Mouse (Mus musculus) embryonic facial prominence, embryonic 14.5 days (tissue): ENCODE measurements around the gene Surf4. TPM values are rescaled to one million over a fixed set of nuclear protein-coding genes. Genes with fewer than 3 reads are reported as not detected.
A peak's percentile ranks its signal among the peaks of the same experiment; 100 is the strongest.

ENCODE experiments used
- ATAC-seq: fragments of 200-750 bp; cut with Nextera tagmentation; 2 replicates; pipeline ENCODE4 v1.8.0; 2017; ENCODE audit warnings: low read depth, moderate number of reproducible peaks, moderate TSS enrichment
- DNase-seq: peaks from one replicate; pipeline ENCODE4 v3.0.0-alpha.2; 2015; ENCODE audit warnings: low spot score
- H3K27ac ChIP-seq: fragments of 300-500 bp; sonication (generic); replicated peaks from 2 replicates; pipeline ENCODE4 v1.5.1; 2014; ENCODE audit warnings: low read depth, mild to moderate bottlenecking, low read length, moderate library complexity
- H3K27me3 ChIP-seq: fragments of 300-500 bp; sonication (generic); replicated peaks from 2 replicates; pipeline ENCODE4 v1.6.1; 2014; ENCODE audit warnings: low read length; ENCODE audit not compliant: control insufficient read depth, insufficient read depth
- H3K36me3 ChIP-seq: fragments of 300-500 bp; sonication (generic); 2 replicates; pipeline ENCODE4 v1.6.1; 2014; ENCODE audit warnings: low read length, mixed read lengths; ENCODE audit not compliant: control insufficient read depth, insufficient read depth
- H3K4me1 ChIP-seq: fragments of 300-500 bp; sonication (generic); 2 replicates; pipeline ENCODE4 v1.6.1; 2014; ENCODE audit warnings: antibody characterized with exemption, low read length; ENCODE audit not compliant: control insufficient read depth, insufficient read depth
- H3K4me2 ChIP-seq: fragments of 300-500 bp; sonication (generic); 2 replicates; pipeline ENCODE4 v1.6.1; 2014; ENCODE audit warnings: low read depth, mild to moderate bottlenecking, low read length, moderate library complexity, mixed read lengths
- H3K4me3 ChIP-seq: fragments of 300-500 bp; sonication (generic); 2 replicates; pipeline ENCODE4 v1.5.1; 2014; ENCODE audit warnings: low read depth, mild to moderate bottlenecking, low read length
- H3K9ac ChIP-seq: fragments of 300-500 bp; sonication (generic); 2 replicates; pipeline ENCODE4 v1.6.1; 2014; ENCODE audit warnings: low read depth, mild to moderate bottlenecking, low read length, moderate library complexity, mixed read lengths
- H3K9me3 ChIP-seq: fragments of 300-500 bp; sonication (generic); 2 replicates; pipeline ENCODE4 v1.6.1; 2016; ENCODE audit warnings: low read length; ENCODE audit not compliant: control insufficient read depth
- WGBS: fragments of 180-500 bp; shearing (Covaris S2); extraction: QIAGEN DNeasy Blood & Tissue Kit; methylation state at CpG from one replicate; pipeline ENCODE4 v1.1.7; 2014; 5-methylcytosine and 5-hydroxymethylcytosine counted together
- polyA plus RNA-seq: library from polyadenylated mRNA; unstranded; fragments of >200 nt; fragmentation: Nextera tagmentation; extraction: Ambion mirVana; gene quantifications from 2 replicates; pipeline ENCODE4 v1.2.1, GENCODE M21; 2014

Surf4 gene
- polyA plus RNA-seq = 272 and 273 TPM in 2 replicates

- Histone ChIP-seq H3K27me3 (no peaks in the 10 kb centered on the region), H3K4me1 (peaks cover 13% of the 10 kb centered on the region), H3K9me3 (no peaks in the 10 kb centered on the region), H3K4me2 (peak within 1 kb of the TSS; percentile 58), H3K27ac (peak within 1 kb of the TSS; percentile 88), H3K9ac (peak within 1 kb of the TSS; percentile 99), H3K4me3 (peak within 1 kb of the TSS; percentile 77), H3K36me3 (peaks cover 28% of the 10 kb centered on the region)
- DNase-seq (peak; percentile 97), ATAC-seq (peak; percentile 96)
- WGBS = under 1% methylated on average over 23 of the region's 70 CpGs
Observed at GRCm38 (mm10) chr2:26933304-26934055, at the start of gene Surf4, which contains the start of gene Stkld1. Surf4 (minus strand) TSS chr2:26933928. Stkld1 (plus strand) TSS chr2:26934047.

- no peak overlapping the region for H3K4me3 ChIP-seq
- ATAC-seq = no peak
- H3K9ac ChIP-seq = no peak overlapping the region
- H3K4me1 ChIP-seq = no peaks in the 10 kb centered on the region
- no peaks in the 10 kb centered on the region for H3K27me3 ChIP-seq
- H3K36me3 ChIP-seq = no peaks in the 10 kb centered on the region
- no peak for DNase-seq
- H3K4me2 ChIP-seq = no peak overlapping the region
- no peaks in the 10 kb centered on the region for H3K9me3 ChIP-seq
- 63% methylated on average over 1 of the region's 1 CpGs for whole genome bisulfite sequencing
- H3K27ac ChIP-seq = no peak overlapping the region
Observed at GRCm38 (mm10) chr2:26980361-26980760, 46.6 kb upstream of the Surf4 start.

DNA sequence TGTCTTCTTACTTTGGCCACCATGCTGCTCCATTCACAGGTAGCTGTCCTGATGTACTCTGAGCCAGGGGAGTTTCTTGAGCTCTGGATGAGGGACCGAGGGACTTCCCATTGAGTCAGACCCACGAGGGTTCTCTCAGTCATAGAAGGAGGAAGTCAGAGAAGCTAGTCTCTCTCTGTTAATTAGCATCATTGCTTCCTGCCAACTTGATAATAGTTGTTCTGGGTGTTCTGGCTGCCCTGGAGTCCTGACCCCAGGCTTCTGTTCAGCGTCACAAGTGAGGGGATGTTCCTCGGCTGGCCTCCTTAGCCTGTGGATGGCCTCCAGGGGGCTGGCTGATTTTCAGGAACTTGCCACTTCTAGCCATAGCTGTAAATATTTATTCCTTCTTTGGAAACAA, 40.2 kb upstream of the Surf4 start:
- Histone ChIP-seq H3K9ac (no peak overlapping the region), H3K4me2 (no peak overlapping the region), H3K4me1 (no peaks in the 10 kb centered on the region), H3K27ac (no peak overlapping the region), H3K4me3 (no peak overlapping the region), H3K9me3 (no peaks in the 10 kb centered on the region), H3K27me3 (no peaks in the 10 kb centered on the region), H3K36me3 (no peaks in the 10 kb centered on the region)
- 40% methylated on average over 4 of the region's 4 CpGs for WGBS
- DNase-seq = no peak
- no peak for ATAC-seq

DNA sequence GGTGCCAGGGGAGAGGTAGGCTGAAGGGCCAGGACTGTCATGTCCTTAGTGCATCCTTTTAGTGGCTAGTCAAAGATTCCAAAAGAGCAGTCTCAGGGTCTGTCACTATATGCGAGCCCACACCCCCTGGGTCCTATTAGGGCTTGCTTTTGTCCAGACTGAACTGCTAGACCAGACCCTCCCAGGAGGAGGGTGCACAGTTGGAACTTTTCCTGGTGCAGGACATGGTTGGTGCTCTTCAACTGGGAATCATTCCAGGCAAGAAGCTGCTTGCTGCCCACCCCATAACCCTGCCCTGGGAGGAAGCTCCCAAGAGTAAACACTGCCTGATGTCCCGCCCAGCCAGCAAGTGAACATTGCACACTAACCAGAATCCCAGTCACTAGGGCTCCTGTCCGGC, 39.4 kb upstream of the Surf4 start, which contains the start of gene Adamts13:
Gene Adamts13, plus strand, starts transcription at position 301 of the 400 bp plus-strand sequence.
- Histone ChIP-seq H3K4me3 (no peak within 1 kb of the TSS), H3K27me3 (no peaks in the 10 kb centered on the region), H3K9ac (no peak within 1 kb of the TSS), H3K4me2 (no peak within 1 kb of the TSS), H3K9me3 (no peaks in the 10 kb centered on the region), H3K27ac (no peak within 1 kb of the TSS), H3K4me1 (no peaks in the 10 kb centered on the region), H3K36me3 (no peaks in the 10 kb centered on the region)
- DNase-seq (no peak), ATAC-seq (no peak)
- 69% methylated on average over 3 of the region's 3 CpGs for WGBS

- H3K4me1 ChIP-seq = peaks cover 13% of the 10 kb centered on the region
- no peaks in the 10 kb centered on the region for H3K9me3 ChIP-seq
- 0 out of 2 replicates have a peak, but pooled peaks cover 1% of the 10 kb centered on the region for H3K36me3 ChIP-seq
- no peaks in the 10 kb centered on the region for H3K27me3 ChIP-seq
- H3K9ac ChIP-seq = no peak overlapping the region
- H3K4me2 ChIP-seq = no peak overlapping the region
- ATAC-seq = no peak
- WGBS = 76% methylated on average over 2 of the region's 2 CpGs
- no peak overlapping the region for H3K27ac ChIP-seq
- DNase-seq = no peak
- no peak overlapping the region for H3K4me3 ChIP-seq
Observed at GRCm38 (mm10) chr2:26967262-26967661, 33.5 kb upstream of the Surf4 start.

DNA sequence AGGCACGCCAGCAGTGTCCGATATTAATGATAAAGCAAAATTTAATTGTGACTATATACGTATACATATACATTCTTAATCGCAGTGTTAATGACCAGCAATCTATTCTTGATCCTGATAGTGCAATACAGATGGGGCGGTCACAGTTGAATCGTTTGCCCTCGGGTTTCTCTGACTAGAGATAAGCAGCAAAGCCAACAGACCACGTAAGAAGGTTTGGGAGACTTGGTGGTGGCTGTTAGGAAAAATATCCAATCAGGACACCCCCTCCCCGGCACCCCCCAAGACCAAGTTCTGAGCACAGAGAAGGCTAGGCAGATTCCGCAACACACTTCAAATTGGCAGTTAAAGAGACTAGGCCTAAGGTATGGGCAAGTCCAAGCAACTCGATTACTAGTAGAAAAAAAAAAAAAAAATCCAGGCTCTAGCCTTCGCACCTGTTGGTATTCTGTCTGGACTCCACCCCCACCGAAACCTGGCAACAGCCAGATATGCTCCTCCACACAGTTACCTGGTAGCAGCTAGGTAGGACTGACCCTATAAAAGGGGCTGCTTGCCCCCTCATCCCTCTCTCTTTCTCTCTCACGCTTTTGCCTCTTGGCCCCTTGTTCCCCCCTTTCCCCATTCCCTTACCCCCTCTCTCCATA, 31.1 kb upstream of the Surf4 start:
- H3K4me2 ChIP-seq = peak overlapping the region; percentile 63
- WGBS = 14% methylated on average over 14 of the region's 14 CpGs
- H3K27ac ChIP-seq = peak overlapping the region; percentile 96
- peaks cover 13% of the 10 kb centered on the region for H3K4me1 ChIP-seq
- no peak; the same call in 1 of the 2 replicates for ATAC-seq
- H3K27me3 ChIP-seq = no peaks in the 10 kb centered on the region
- no peaks in the 10 kb centered on the region for H3K9me3 ChIP-seq
- peak overlapping the region; percentile 63 for H3K4me3 ChIP-seq
- H3K9ac ChIP-seq = peak overlapping the region; percentile 74
- H3K36me3 ChIP-seq = peaks cover 24% of the 10 kb centered on the region; the same call in 1 of the 2 replicates
- DNase-seq = no peak

DNA sequence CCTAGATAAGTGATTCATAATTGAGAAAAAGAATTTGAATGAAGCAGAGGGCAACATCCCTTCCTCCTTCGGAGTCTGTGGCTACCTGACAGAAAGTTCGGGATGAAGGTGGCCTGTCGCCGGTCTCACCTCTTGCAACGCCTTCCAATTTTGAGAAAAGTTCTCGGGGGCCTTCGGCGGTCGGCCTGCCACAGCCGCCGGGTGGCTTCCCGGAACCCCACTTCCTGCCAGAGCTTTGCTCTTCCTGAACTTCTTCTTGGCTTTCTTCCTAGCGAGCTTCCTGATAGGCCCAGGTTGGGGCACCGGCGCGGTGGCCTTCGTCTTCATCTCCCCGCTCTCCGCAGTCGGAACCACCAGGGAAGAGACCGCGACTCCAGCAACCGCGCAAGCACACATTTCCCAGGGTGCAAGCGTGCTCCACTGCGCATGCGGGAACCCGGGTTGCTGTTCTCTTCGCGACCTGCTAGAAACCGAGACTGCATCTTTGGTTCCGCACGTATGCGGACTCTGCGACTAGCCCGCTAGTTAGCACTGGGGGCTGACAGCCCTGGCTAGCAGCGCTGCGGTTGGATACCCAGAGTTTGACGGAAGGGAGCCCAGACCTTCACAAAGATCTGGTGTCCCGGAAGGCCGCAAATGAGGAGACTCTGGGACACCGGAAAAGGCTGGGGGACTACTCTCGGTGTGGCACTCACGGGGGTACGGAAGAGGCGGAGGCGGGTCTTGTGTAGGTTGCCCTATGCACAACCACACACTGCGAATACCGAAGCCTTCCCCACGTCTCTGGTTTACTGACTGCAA, 30.4 kb upstream of the Surf4 start, which contains the start of gene Rexo4:
Gene Rexo4, minus strand, starts transcription at position 464 of the 801 bp plus-strand sequence.
- peak within 1 kb of the TSS; percentile 63 for H3K4me2 ChIP-seq
- H3K4me3 ChIP-seq = peak within 1 kb of the TSS; percentile 63
- peaks cover 29% of the 10 kb centered on the region; the same call in 1 of the 2 replicates for H3K36me3 ChIP-seq
- peaks cover 13% of the 10 kb centered on the region for H3K4me1 ChIP-seq
- H3K9me3 ChIP-seq = no peaks in the 10 kb centered on the region
- H3K27ac ChIP-seq = peak within 1 kb of the TSS; percentile 96
- under 1% methylated on average over 48 of the region's 50 CpGs for WGBS
- no peaks in the 10 kb centered on the region for H3K27me3 ChIP-seq
- peak; percentile 97 for DNase-seq
- peak within 1 kb of the TSS; percentile 74 for H3K9ac ChIP-seq
- peak; percentile 96 for ATAC-seq

GRCm38 (mm10) chr2:26960756-26961155, 27.0 kb upstream of the Surf4 start:
- 74% methylated on average over 4 of the region's 4 CpGs for WGBS
- peaks cover 13% of the 10 kb centered on the region for H3K4me1 ChIP-seq
- no peaks in the 10 kb centered on the region for H3K27me3 ChIP-seq
- H3K4me2 ChIP-seq = no peak overlapping the region
- DNase-seq (no peak), ATAC-seq (no peak)
- no peaks in the 10 kb centered on the region for H3K9me3 ChIP-seq
- no peak overlapping the region for H3K27ac ChIP-seq
- H3K36me3 ChIP-seq = peaks cover 61% of the 10 kb centered on the region
- no peak overlapping the region for H3K4me3 ChIP-seq
- H3K9ac ChIP-seq = no peak overlapping the region
